Mouse (Mus musculus) liver, postnatal 0 days (tissue): ENCODE results near the gene Armcx3.
A peak's percentile ranks its signal among the peaks of the same experiment; 100 is the strongest.

Source experiments
- CTCF ChIP-seq: sonication (generic); IDR thresholded peaks from 2 replicates; pipeline ENCODE4 v1.5.1; 2016; ENCODE audit warnings: antibody characterized with exemption, low read depth
- EP300 ChIP-seq: IDR thresholded peaks from 2 replicates; pipeline ENCODE4 v1.6.1; 2016; ENCODE audit warnings: antibody characterized with exemption, low read depth, mild to moderate bottlenecking

GRCm38 (mm10) chrX:134750764-134751592 is 5.4 kb upstream of the Armcx3 start, which contains the start of gene Armcx6:
- TF ChIP-seq CTCF, result peak; percentile 29
- no peak for TF ChIP-seq EP300
